In genomic region chr3:17848181-17848580, GRCm38 (mm10) we compare ENCODE assay signal across 9 mouse cellular contexts.
DNase-seq lines count a peak whose midpoint lies in the region; ATAC-seq and TF ChIP-seq lines count a peak whose summit lies in the region.
"Had no signal": no experiment of that assay in that cellular context is flagged by ENCODE, and none has a peak within 500 bp of the region (broad histone marks: within the 10 kb centered on the region; RNA-seq: fewer than 3 reads in every experiment).

No protein-coding gene starts in this region.

- no peak for TF ChIP-seq POLR2A in brain, embryonic 14.5 days (IDR thresholded peaks at IDR 0.05; ENCODE audit: borderline replicate concordance, extremely low read depth, insufficient read depth, insufficient read length, poor library complexity, severe bottlenecking)

- H3K4me2 ChIP-seq in liver, embryonic 12.5 days: no peak overlapping the region

- no peak for ATAC-seq in liver, embryonic 12.5 days

- no peak overlapping the region for H3K27ac ChIP-seq in liver, embryonic 12.5 days
- H3K27ac ChIP-seq: macrophage had no signal

- peak; percentile 52; the same call in 1 of the 2 replicates for TF ChIP-seq CTCF in brain, embryonic 14.5 days (IDR thresholded peaks at IDR 0.05; ENCODE audit: borderline replicate concordance, extremely low read depth, insufficient read depth, insufficient read length)

- DNase-seq in adrenal gland, postnatal 36 days: peak; percentile 2 to 24
- DNase-seq in adrenal gland, postnatal 4 days (ENCODE audit: low spot score in 2 of 2): no peak
- DNase-seq in liver: peak; percentile 3
- peak; percentile 66 for DNase-seq in brain, embryonic 14.5 days (ENCODE audit: low read depth)
- DNase-seq in induced T-regulatory cell, adult 2 months (ENCODE audit: low read depth): peak; percentile 19
- DNase-seq in spleen, postnatal 14 days (ENCODE audit: low spot score in 2 of 2): no peak
- DNase-seq in gastrocnemius, adult 8-10 months (ENCODE audit: low spot score in 2 of 2): no peak

- H3K27me3 ChIP-seq in liver, embryonic 12.5 days (replicated peaks): no peaks in the 10 kb centered on the region

- no peaks in the 10 kb centered on the region for H3K9me3 ChIP-seq in liver, embryonic 12.5 days (replicated peaks)

- H3K4me3 ChIP-seq in liver, embryonic 12.5 days: no peak overlapping the region

- no peaks in the 10 kb centered on the region for H3K36me3 ChIP-seq in liver, embryonic 12.5 days

- H3K9ac ChIP-seq in liver, embryonic 12.5 days: no peak overlapping the region

- no peaks in the 10 kb centered on the region for H3K4me1 ChIP-seq in liver, embryonic 12.5 days

Comparison
In these comparisons a context has a peak if more than half of its experiments do, and no peak if none do; other contexts are left out.
1. DNase-seq: peak in adrenal gland, postnatal 36 days (2 of 2), liver (single experiment), brain, embryonic 14.5 days (single experiment) and induced T-regulatory cell, adult 2 months (single experiment); none in adrenal gland, postnatal 4 days (0 of 2), spleen, postnatal 14 days (0 of 2) and gastrocnemius, adult 8-10 months (0 of 2).